ENCODE assay signal across 8 mouse cellular contexts in genomic region chr4:46665371-46665774, GRCm38 (mm10). TPM values are rescaled to one million over a fixed set of nuclear protein-coding genes. Genes with fewer than 3 reads are reported as not detected.
DNase-seq lines count a peak whose midpoint lies in the region; ATAC-seq and TF ChIP-seq lines count a peak whose summit lies in the region.

No protein-coding gene starts in this region.

- dilution Hi-C loops in CH12.LX (cut with MboI; ENCODE audit: extremely low pct_ligation_motif_present, extremely low pct_unique_long_range_greater_than_20kb, low sequenced_read_pairs) = no loop called here

- TF ChIP-seq CTCF in CH12.LX (conservative IDR thresholded peaks at IDR 0.05 in 1 of 2, IDR thresholded peaks at IDR 0.05 in 1 of 2; ENCODE audit: low read depth in 2 of 2, low read length in 2 of 2) = peak in 1 of 2 experiments; percentile 51; a peak in 2 of 4 replicates

- 0 out of 2 replicates have a peak overlapping the region, but pooled peaks have one; percentile 50 for H3K4me3 ChIP-seq in heart, embryonic 13.5 days
- no peak overlapping the region for H3K4me3 ChIP-seq in CH12.LX (replicated peaks in 1 of 3; ENCODE audit: low read depth in 2 of 3, low read length in 2 of 3, poor library complexity in 1 of 3)
- peak overlapping the region; percentile 60 for H3K4me3 ChIP-seq in embryonic facial prominence, embryonic 10.5 days
- H3K4me3 ChIP-seq in limb, embryonic 15.5 days = no peak overlapping the region

- in situ Hi-C loops in CH12.LX (cut with MboI; ENCODE audit: low pct_ligation_motif_present, low pct_unique_long_range_greater_than_20kb, low sequenced_read_pairs) = no loop called here

- TF ChIP-seq RAD21 in CH12.LX (IDR thresholded peaks at IDR 0.05; ENCODE audit: low read depth, low read length) = peak; percentile 8

- TF ChIP-seq POLR2A in CH12.LX (IDR thresholded peaks at IDR 0.05; ENCODE audit: low read depth, low read length) = no peak

- peaks cover 43% of the 10 kb centered on the region for H3K4me1 ChIP-seq in heart, embryonic 13.5 days
- H3K4me1 ChIP-seq in CH12.LX (ENCODE audit: control insufficient read depth in 1 of 2, insufficient read depth in 2 of 2) = peaks cover 6 to 39% of the 10 kb centered on the region in 2 experiments
- H3K4me1 ChIP-seq in embryonic facial prominence, embryonic 10.5 days = peaks cover 45% of the 10 kb centered on the region
- peaks cover 16% of the 10 kb centered on the region for H3K4me1 ChIP-seq in limb, embryonic 15.5 days

- TF ChIP-seq EP300 in CH12.LX (IDR thresholded peaks at IDR 0.05; ENCODE audit: low read length) = no peak

- no peaks in the 10 kb centered on the region for H3K9me3 ChIP-seq in heart, embryonic 13.5 days
- peaks cover 15% of the 10 kb centered on the region for H3K9me3 ChIP-seq in CH12.LX (replicated peaks; ENCODE audit: low read length)
- no peaks in the 10 kb centered on the region for H3K9me3 ChIP-seq in embryonic facial prominence, embryonic 10.5 days
- no peaks in the 10 kb centered on the region for H3K9me3 ChIP-seq in limb, embryonic 15.5 days

- WGBS in heart, embryonic 13.5 days = 4% methylated on average over 8 of the region's 8 CpGs
- WGBS in embryonic facial prominence, embryonic 10.5 days = 1% methylated on average over 8 of the region's 8 CpGs
- WGBS in limb, embryonic 15.5 days = 2% methylated on average over 6 of the region's 8 CpGs

- no peak for DNase-seq in heart, postnatal 25 days (ENCODE audit: low spot score)
- peak; percentile 40 for DNase-seq in CH12.LX (ENCODE audit: extremely low read depth)
- peak; percentile 67 for DNase-seq in embryonic facial prominence, embryonic 10.5 days (ENCODE audit: low spot score)
- DNase-seq in thymus, postnatal 4 days = peak; percentile 73
- DNase-seq in adrenal gland, adult 2 months = no peak
- DNase-seq in urinary bladder, adult 18-20 months (ENCODE audit: low spot score in 2 of 2) = no peak

- no peak overlapping the region; the same call in 1 of the 2 replicates for H3K9ac ChIP-seq in heart, embryonic 13.5 days
- H3K9ac ChIP-seq in CH12.LX (ENCODE audit: insufficient read depth, low read depth) = no peak overlapping the region
- no peak overlapping the region for H3K9ac ChIP-seq in limb, embryonic 15.5 days

- no peak for ATAC-seq in heart, embryonic 13.5 days (ENCODE audit: extremely low read depth, insufficient number of reproducible peaks, low FRiP score, low TSS enrichment)
- ATAC-seq in limb, embryonic 15.5 days (ENCODE audit: insufficient number of reproducible peaks, low FRiP score, low TSS enrichment, low read depth) = no peak

- no peaks in the 10 kb centered on the region for H3K79me2 ChIP-seq in CH12.LX (replicated peaks; ENCODE audit: control insufficient read depth, extremely low read depth, insufficient read depth, poor library complexity, severe bottlenecking)

- peaks cover 4% of the 10 kb centered on the region; the same call in 1 of the 2 replicates for H3K27me3 ChIP-seq in heart, embryonic 13.5 days (replicated peaks)
- peaks cover 6% of the 10 kb centered on the region for H3K27me3 ChIP-seq in CH12.LX (replicated peaks)
- H3K27me3 ChIP-seq in embryonic facial prominence, embryonic 10.5 days (replicated peaks; ENCODE audit: low read depth, poor library complexity, severe bottlenecking) = no peaks in the 10 kb centered on the region
- 0 out of 2 replicates have a peak, but pooled peaks cover 4% of the 10 kb centered on the region for H3K27me3 ChIP-seq in limb, embryonic 15.5 days

- no peaks in the 10 kb centered on the region for H3K36me3 ChIP-seq in heart, embryonic 13.5 days
- no peaks in the 10 kb centered on the region for H3K36me3 ChIP-seq in CH12.LX (replicated peaks in 1 of 2; ENCODE audit: control insufficient read depth in 1 of 2, insufficient read depth in 1 of 2, low read length in 1 of 2)
- no peaks in the 10 kb centered on the region for H3K36me3 ChIP-seq in embryonic facial prominence, embryonic 10.5 days (replicated peaks)
- no peaks in the 10 kb centered on the region for H3K36me3 ChIP-seq in limb, embryonic 15.5 days

- intact Hi-C loops in heart, postnatal 25 days (cut with DNase I) = no loop called here

- peak overlapping the region; percentile 68 for H3K4me2 ChIP-seq in heart, embryonic 13.5 days
- no peak overlapping the region for H3K4me2 ChIP-seq in CH12.LX (ENCODE audit: insufficient read depth, low read depth, poor library complexity, severe bottlenecking)
- H3K4me2 ChIP-seq in limb, embryonic 15.5 days = 0 out of 2 replicates have a peak overlapping the region, but pooled peaks have one; percentile 81

- no peak overlapping the region for H3K27ac ChIP-seq in heart, embryonic 13.5 days (replicated peaks)
- H3K27ac ChIP-seq in CH12.LX (ENCODE audit: insufficient read depth, low read depth) = no peak overlapping the region
- peak overlapping the region; percentile 62 for H3K27ac ChIP-seq in embryonic facial prominence, embryonic 10.5 days (replicated peaks)
- H3K27ac ChIP-seq in limb, embryonic 15.5 days = no peak overlapping the region

TF ChIP-seq in CH12.LX, 34 proteins besides CTCF, POLR2A, EP300 and RAD21:
- TF ChIP-seq TBP (conservative IDR thresholded peaks at IDR 0.05; ENCODE audit: low read depth, low read length) (no peak), SMC3 (IDR thresholded peaks at IDR 0.05; ENCODE audit: low read depth, low read length) (peak; percentile 32), IRF4 (IDR thresholded peaks at IDR 0.05; ENCODE audit: low read depth, low read length) (0 out of 2 replicates have a peak, but pooled peaks have one; percentile 8), POLR2AphosphoS2 (IDR thresholded peaks at IDR 0.05; ENCODE audit: low read depth, low read length) (no peak), CHD2 (IDR thresholded peaks at IDR 0.05; ENCODE audit: low read length) (no peak)

RNA-seq across cellular contexts. Expression of gene Tbc1d2, which starts 15.4 kb away (rescaled TPM):
- 0.55 and 0.63 TPM in 2 replicates for polyA plus RNA-seq in heart, embryonic 13.5 days (2015; fragmentation: Nextera tagmentation; extraction: Ambion mirVana)
- 1 to 10 TPM; 1.2 to 1.5 TPM for total RNA-seq in heart, postnatal 25 days (2021)
- total RNA-seq in CH12.LX (2012; rRNA removed) = 0.59 and 1.1 TPM in 2 replicates
- total RNA-seq in CH12.LX (2014; rRNA removed) = 0.12 TPM in 2 replicates
- 0.27 and 0.29 TPM in 2 replicates for polyA plus RNA-seq in CH12.LX (2012; ENCODE audit: insufficient read length, low read depth)
- 2.3 TPM in 2 replicates for polyA plus RNA-seq in embryonic facial prominence, embryonic 10.5 days (2016; fragmentation: Nextera tagmentation; extraction: Ambion mirVana)
- polyA plus RNA-seq in limb, embryonic 15.5 days (2015; fragmentation: Nextera tagmentation; extraction: Ambion mirVana) = 1.8 and 2.5 TPM in 2 replicates
- 1 to 10 TPM; 1.4 to 5.1 TPM for total RNA-seq in adrenal gland, adult 2 months (2021)
- 3.4 and 7.0 TPM in 2 replicates for polyA plus RNA-seq in adrenal gland, adult 2 months (2012; rRNA removed)

Comparison
In these comparisons a context has a peak if more than half of its experiments do, and no peak if none do; other contexts are left out.
1. H3K4me3 ChIP-seq: peak in heart, embryonic 13.5 days (single experiment) and embryonic facial prominence, embryonic 10.5 days (single experiment); none in CH12.LX (0 of 3) and limb, embryonic 15.5 days (single experiment).
2. DNase-seq: peak in CH12.LX (single experiment), embryonic facial prominence, embryonic 10.5 days (single experiment) and thymus, postnatal 4 days (single experiment); none in heart, postnatal 25 days (single experiment), adrenal gland, adult 2 months (single experiment) and urinary bladder, adult 18-20 months (0 of 2).